Mouse (Mus musculus) liver, embryonic 12.5 days (tissue): ENCODE measurements around the gene Tspan11. TPM values are rescaled to one million over a fixed set of nuclear protein-coding genes. Genes with fewer than 3 reads are reported as not detected.

ENCODE experiments used
- ATAC-seq: fragments of 200-750 bp; cut with Nextera tagmentation; 2 replicates; pipeline ENCODE4 v1.8.0; 2017; ENCODE audit warnings: moderate number of reproducible peaks, mild to moderate bottlenecking, moderate library complexity
- H3K27ac ChIP-seq: fragments of 300-500 bp; sonication (generic); 2 replicates; pipeline ENCODE4 v1.5.1; 2016; ENCODE audit warnings: mild to moderate bottlenecking
- H3K27me3 ChIP-seq: fragments of 300-500 bp; sonication (generic); replicated peaks from 2 replicates; pipeline ENCODE4 v1.6.1; 2016; ENCODE audit warnings: mild to moderate bottlenecking, moderate library complexity
- H3K36me3 ChIP-seq: fragments of 300-500 bp; sonication (generic); 2 replicates; pipeline ENCODE4 v1.6.1; 2016; ENCODE audit warnings: mild to moderate bottlenecking, moderate library complexity
- H3K4me1 ChIP-seq: fragments of 300-500 bp; sonication (generic); 2 replicates; pipeline ENCODE4 v1.6.1; 2016
- H3K4me2 ChIP-seq: fragments of 300-500 bp; sonication (generic); 2 replicates; pipeline ENCODE4 v1.6.1; 2016; ENCODE audit warnings: mild to moderate bottlenecking, moderate library complexity
- H3K4me3 ChIP-seq: fragments of 300-500 bp; sonication (generic); 2 replicates; pipeline ENCODE4 v1.5.1; 2016; ENCODE audit warnings: mild to moderate bottlenecking, moderate library complexity
- H3K9ac ChIP-seq: fragments of 300-500 bp; sonication (generic); 2 replicates; pipeline ENCODE4 v1.6.1; 2016; ENCODE audit warnings: mild to moderate bottlenecking, moderate library complexity
- H3K9me3 ChIP-seq: fragments of 300-500 bp; sonication (generic); replicated peaks from 2 replicates; pipeline ENCODE4 v1.6.1; 2016; ENCODE audit warnings: mild to moderate bottlenecking, moderate library complexity
- WGBS: fragments of 180-500 bp; shearing (Covaris S2); methylation state at CpG from one replicate; pipeline ENCODE4 v1.1.7; 2016; ENCODE audit not compliant: insufficient replicate concordance; 5-methylcytosine and 5-hydroxymethylcytosine counted together
- polyA plus RNA-seq: library from polyadenylated mRNA; unstranded; fragments of >200 nt; fragmentation: Nextera tagmentation; extraction: Ambion mirVana; gene quantifications from 2 replicates; pipeline ENCODE4 v1.2.1, GENCODE M21; 2016

Tspan11 gene
- 0.43 and 1.5 TPM in 2 replicates for polyA plus RNA-seq

DNA sequence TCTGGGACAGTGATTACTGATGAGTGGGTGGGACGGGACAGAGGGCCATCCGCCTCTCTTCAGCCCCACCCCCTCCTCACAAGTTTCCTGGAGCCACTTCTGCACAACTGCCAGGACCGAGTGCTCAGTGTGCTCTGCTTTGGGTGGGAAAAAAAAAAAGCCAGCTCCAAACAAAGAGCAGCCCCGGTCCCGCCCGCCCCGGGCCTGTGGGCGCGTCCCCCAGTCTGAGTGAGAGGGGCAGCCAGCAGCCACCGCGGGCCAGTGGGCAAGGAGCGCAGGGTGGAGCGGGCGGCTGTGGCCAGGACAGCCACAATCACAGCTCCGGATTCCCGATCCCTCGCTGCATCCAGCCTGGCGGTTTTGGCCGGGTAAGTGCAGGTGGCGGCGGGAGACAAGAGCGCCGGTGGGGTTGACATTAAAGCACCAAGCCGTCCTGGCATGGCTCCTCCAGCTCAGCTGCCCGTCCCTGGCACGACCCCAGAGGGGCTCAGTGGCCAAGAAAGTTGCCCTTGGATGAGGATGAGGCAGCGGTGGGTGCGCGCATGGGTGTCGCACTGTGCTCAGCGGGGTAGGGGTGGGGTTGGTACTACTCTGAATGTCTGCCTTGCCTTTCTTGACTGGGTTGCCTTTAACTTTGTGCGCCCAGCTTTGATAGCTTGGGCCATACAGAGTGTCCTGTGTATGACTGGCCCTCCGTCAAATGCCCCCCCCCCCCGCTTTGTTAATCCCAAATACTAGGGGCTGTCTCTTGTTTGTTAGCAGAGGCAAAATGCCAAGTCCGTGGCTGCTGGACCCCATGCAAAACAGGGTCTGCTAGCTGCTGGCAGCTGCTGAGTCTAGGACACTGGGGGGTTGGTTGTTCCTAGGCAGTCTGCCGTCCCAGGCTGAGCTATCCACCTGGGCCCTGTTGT, at the start of gene Tspan11:
Gene Tspan11 (plus strand): TSS at position 79 of the 911 bp plus-strand sequence.
- peak within 1 kb of the TSS; percentile 58 for H3K4me2 ChIP-seq
- no peak within 1 kb of the TSS for H3K9ac ChIP-seq
- peak; percentile 10; the same call in 1 of the 2 replicates for ATAC-seq
- no peaks in the 10 kb centered on the region for H3K9me3 ChIP-seq
- H3K27ac ChIP-seq: no peak within 1 kb of the TSS
- no peaks in the 10 kb centered on the region; the same call in none of the 2 replicates for H3K4me1 ChIP-seq
- peak within 1 kb of the TSS; percentile 32 for H3K4me3 ChIP-seq
- 9% methylated on average over 36 of the region's 36 CpGs for WGBS
- H3K27me3 ChIP-seq: peaks cover 56% of the 10 kb centered on the region
- no peaks in the 10 kb centered on the region for H3K36me3 ChIP-seq

GRCm38 (mm10) chr6:127837910-127838309, 49.5 kb upstream of the Tspan11 start:
- no peak overlapping the region for H3K9ac ChIP-seq
- H3K27me3 ChIP-seq: no peaks in the 10 kb centered on the region
- H3K27ac ChIP-seq: no peak overlapping the region
- 75% methylated on average over 4 of the region's 4 CpGs for WGBS
- H3K4me2 ChIP-seq: no peak overlapping the region
- no peak for ATAC-seq
- H3K4me3 ChIP-seq: no peak overlapping the region
- no peaks in the 10 kb centered on the region for H3K4me1 ChIP-seq
- H3K36me3 ChIP-seq: no peaks in the 10 kb centered on the region
- no peaks in the 10 kb centered on the region for H3K9me3 ChIP-seq

DNA sequence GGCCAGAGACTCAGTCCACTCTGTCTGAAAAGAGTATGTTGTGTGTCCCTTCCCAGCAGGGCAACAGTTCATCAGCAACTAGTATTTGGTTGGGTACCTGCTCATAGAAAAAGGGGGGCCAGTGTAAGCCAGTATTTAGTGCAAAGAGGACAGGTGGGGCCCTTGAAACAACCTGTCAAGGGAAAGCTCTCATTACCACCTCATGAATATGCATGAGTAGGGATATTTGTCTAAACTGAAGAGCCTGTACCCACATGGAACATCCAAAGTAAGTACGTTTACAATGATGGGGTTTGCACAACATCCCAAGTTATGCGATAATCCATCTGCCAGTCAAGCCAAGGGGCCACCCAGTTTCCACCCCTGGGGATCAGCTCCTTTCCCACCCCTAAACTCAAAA, 47.9 kb upstream of the Tspan11 start:
- 73% methylated on average over 2 of the region's 2 CpGs for WGBS
- Histone ChIP-seq H3K9ac (no peak overlapping the region), H3K4me2 (no peak overlapping the region), H3K36me3 (no peaks in the 10 kb centered on the region), H3K4me1 (no peaks in the 10 kb centered on the region), H3K9me3 (no peaks in the 10 kb centered on the region), H3K27me3 (no peaks in the 10 kb centered on the region), H3K27ac (no peak overlapping the region), H3K4me3 (no peak overlapping the region)
- no peak for ATAC-seq

GRCm38 (mm10) chr6:127840171-127840570, 47.2 kb upstream of the Tspan11 start:
- H3K4me1 ChIP-seq: no peaks in the 10 kb centered on the region
- H3K4me3 ChIP-seq: no peak overlapping the region
- ATAC-seq: no peak
- H3K36me3 ChIP-seq: no peaks in the 10 kb centered on the region
- no peaks in the 10 kb centered on the region for H3K27me3 ChIP-seq
- no peak overlapping the region for H3K9ac ChIP-seq
- H3K27ac ChIP-seq: no peak overlapping the region
- 76% methylated on average over 7 of the region's 7 CpGs for WGBS
- no peak overlapping the region for H3K4me2 ChIP-seq
- H3K9me3 ChIP-seq: no peaks in the 10 kb centered on the region

- H3K27ac ChIP-seq: no peak overlapping the region
- H3K9me3 ChIP-seq: no peaks in the 10 kb centered on the region
- no peak overlapping the region for H3K9ac ChIP-seq
- no peak overlapping the region for H3K4me2 ChIP-seq
- ATAC-seq: no peak
- H3K27me3 ChIP-seq: no peaks in the 10 kb centered on the region
- H3K4me1 ChIP-seq: no peaks in the 10 kb centered on the region
- H3K36me3 ChIP-seq: no peaks in the 10 kb centered on the region
- 46% methylated on average over 7 of the region's 7 CpGs for WGBS
- no peak overlapping the region for H3K4me3 ChIP-seq
Measured at GRCm38 (mm10) chr6:127841326-127841725, 46.1 kb upstream of the Tspan11 start.

DNA sequence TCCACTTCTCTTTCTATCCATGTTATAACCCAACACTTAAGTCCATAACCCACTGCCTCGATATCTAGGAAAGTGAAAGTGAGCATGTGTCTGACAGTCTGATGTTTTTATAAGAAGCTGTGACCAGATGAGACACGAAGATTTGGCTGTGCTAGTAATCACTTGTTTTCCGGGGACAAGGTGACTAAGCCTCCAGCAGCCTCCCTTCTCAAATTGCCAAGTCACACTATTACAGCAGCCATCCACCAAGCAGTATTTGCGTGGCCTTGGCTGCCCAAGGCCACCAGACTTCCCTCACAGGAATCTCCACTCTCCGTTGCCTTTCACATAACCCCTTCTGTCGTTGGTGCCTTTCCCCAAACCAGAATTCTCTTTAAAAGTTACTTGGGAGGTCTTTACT, 40.9 kb upstream of the Tspan11 start:
- Histone ChIP-seq H3K27me3 (no peaks in the 10 kb centered on the region), H3K9me3 (no peaks in the 10 kb centered on the region), H3K4me3 (no peak overlapping the region), H3K27ac (no peak overlapping the region), H3K4me2 (no peak overlapping the region), H3K9ac (no peak overlapping the region), H3K36me3 (no peaks in the 10 kb centered on the region), H3K4me1 (no peaks in the 10 kb centered on the region)
- 63% methylated on average over 6 of the region's 6 CpGs for WGBS
- ATAC-seq: no peak

DNA sequence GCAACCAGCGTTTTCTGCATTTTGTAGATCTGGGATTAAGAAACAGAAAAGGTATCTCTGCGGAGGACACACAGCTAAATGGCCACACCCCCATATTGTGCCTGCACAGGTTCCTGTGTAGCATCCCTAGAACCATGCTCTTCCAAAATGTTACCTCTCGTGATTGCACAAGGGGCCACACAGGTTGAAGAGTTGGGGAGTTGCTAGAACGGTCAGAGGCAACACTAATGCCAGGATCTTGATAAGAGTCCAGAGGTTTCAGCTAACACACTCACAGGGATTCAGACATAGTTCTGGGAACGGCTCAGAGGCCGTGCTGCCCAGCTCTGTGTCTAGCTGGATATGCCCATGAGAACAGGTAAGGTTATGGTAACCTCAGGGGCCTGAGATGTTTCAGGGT, 37.9 kb upstream of the Tspan11 start:
- H3K4me3 ChIP-seq: no peak overlapping the region
- H3K27me3 ChIP-seq: no peaks in the 10 kb centered on the region
- no peak overlapping the region for H3K27ac ChIP-seq
- no peaks in the 10 kb centered on the region for H3K36me3 ChIP-seq
- no peaks in the 10 kb centered on the region for H3K4me1 ChIP-seq
- no peak for ATAC-seq
- no peak overlapping the region for H3K9ac ChIP-seq
- H3K9me3 ChIP-seq: no peaks in the 10 kb centered on the region
- 65% methylated on average over 6 of the region's 6 CpGs for WGBS
- no peak overlapping the region for H3K4me2 ChIP-seq

DNA sequence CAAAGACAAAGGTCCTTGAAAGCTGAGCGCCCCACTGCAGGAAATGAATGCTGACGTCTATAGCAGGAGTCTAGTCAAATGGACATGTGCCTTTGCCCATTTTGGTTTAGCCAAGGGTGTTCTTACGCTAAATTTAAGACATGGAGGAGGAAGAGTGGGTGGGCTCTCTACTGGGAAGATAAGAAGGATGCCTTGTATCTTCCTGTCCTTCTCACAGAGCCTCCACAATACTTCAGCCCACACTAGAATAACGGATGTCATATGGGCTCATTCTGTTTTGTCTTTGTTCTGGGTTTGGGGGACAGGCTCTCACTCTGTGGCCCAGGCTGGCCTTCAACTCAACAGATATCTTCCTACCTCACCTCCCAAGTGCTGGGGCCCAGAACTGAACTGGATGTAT, 35.8 kb upstream of the Tspan11 start:
- Histone ChIP-seq H3K27ac (no peak overlapping the region), H3K27me3 (no peaks in the 10 kb centered on the region), H3K36me3 (no peaks in the 10 kb centered on the region), H3K4me3 (no peak overlapping the region), H3K4me2 (no peak overlapping the region), H3K9ac (no peak overlapping the region), H3K9me3 (no peaks in the 10 kb centered on the region), H3K4me1 (no peaks in the 10 kb centered on the region)
- WGBS: 54% methylated on average over 4 of the region's 4 CpGs
- ATAC-seq: no peak

DNA sequence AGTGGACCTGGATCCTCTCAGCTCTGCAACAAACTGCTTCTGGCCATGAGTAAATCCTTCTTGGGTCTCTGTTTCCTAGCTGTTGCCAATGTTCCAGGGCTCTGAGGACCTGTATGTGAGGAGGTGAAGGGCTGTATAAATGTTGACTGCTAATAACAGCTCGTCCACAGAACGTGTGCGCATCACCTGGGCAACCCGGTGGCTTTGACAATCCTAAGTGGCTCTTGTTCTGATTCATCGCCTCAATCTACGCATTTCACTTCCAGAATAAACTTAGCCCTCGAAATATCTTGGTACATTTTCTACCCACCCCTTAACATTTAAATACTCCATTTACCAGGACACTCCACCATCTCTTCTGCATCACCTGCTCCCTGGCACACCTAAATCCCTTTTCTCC, 34.1 kb upstream of the Tspan11 start:
- H3K36me3 ChIP-seq: no peaks in the 10 kb centered on the region
- 80% methylated on average over 7 of the region's 7 CpGs for WGBS
- H3K4me1 ChIP-seq: no peaks in the 10 kb centered on the region
- no peak overlapping the region for H3K27ac ChIP-seq
- no peak for ATAC-seq
- H3K27me3 ChIP-seq: no peaks in the 10 kb centered on the region
- no peaks in the 10 kb centered on the region for H3K9me3 ChIP-seq
- no peak overlapping the region for H3K4me2 ChIP-seq
- H3K9ac ChIP-seq: no peak overlapping the region
- H3K4me3 ChIP-seq: no peak overlapping the region

DNA sequence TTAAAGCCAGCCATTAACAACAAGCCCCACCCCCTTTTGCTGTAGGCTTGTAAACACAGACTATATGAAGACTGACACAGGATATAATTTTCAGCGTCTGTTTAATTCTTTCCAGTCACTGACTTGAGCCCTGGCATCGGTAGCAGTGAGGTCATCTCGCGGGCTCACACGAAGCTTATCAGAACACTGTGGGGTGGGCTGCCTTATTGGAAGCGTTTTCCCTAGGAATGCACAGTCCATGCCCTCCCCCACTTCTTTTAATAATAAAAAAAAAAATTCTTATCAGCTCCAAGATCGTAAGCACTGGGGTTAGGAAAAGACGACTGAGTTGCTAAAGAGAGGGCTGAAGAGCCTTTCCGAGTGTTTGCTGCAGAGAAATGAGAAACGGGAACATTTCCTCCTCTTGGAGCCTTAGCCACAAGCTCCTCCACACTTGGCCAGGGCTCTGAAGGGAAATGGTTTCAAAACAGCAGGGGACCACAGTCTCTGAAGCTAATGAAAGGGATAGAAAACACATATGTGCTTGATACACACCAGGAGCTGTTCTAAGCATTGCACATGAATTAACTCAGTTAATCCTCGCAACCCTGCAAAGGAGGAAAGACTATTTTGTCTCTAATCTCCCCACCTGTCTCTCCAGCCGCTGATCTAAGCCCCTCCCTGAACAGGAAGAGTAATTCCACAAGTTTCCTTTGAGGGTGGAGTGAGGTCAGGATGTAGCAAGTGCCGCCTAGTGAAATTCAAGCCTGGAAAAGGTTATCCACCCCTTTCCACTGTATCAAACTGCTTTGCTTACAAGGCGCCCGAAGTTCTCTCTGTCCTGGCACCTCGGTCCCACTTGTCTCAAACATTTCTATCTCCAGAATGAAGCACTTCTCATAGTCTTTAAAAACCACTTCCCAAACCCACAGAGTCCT, 33.4 kb upstream of the Tspan11 start:
- Histone ChIP-seq H3K4me3 (no peak overlapping the region), H3K27me3 (no peaks in the 10 kb centered on the region), H3K9me3 (no peaks in the 10 kb centered on the region), H3K4me2 (no peak overlapping the region; the same call in 1 of the 2 replicates), H3K36me3 (no peaks in the 10 kb centered on the region), H3K27ac (no peak overlapping the region), H3K9ac (no peak overlapping the region), H3K4me1 (no peaks in the 10 kb centered on the region)
- 17% methylated on average over 16 of the region's 16 CpGs for WGBS
- ATAC-seq: no peak

GRCm38 (mm10) chr6:127854688-127855013, 32.7 kb upstream of the Tspan11 start:
- ATAC-seq: no peak
- Histone ChIP-seq H3K36me3 (no peaks in the 10 kb centered on the region), H3K4me1 (no peaks in the 10 kb centered on the region), H3K9ac (no peak overlapping the region), H3K4me3 (no peak overlapping the region), H3K27ac (no peak overlapping the region), H3K9me3 (no peaks in the 10 kb centered on the region), H3K4me2 (no peak overlapping the region), H3K27me3 (no peaks in the 10 kb centered on the region)
- 66% methylated on average over 2 of the region's 2 CpGs for WGBS

DNA sequence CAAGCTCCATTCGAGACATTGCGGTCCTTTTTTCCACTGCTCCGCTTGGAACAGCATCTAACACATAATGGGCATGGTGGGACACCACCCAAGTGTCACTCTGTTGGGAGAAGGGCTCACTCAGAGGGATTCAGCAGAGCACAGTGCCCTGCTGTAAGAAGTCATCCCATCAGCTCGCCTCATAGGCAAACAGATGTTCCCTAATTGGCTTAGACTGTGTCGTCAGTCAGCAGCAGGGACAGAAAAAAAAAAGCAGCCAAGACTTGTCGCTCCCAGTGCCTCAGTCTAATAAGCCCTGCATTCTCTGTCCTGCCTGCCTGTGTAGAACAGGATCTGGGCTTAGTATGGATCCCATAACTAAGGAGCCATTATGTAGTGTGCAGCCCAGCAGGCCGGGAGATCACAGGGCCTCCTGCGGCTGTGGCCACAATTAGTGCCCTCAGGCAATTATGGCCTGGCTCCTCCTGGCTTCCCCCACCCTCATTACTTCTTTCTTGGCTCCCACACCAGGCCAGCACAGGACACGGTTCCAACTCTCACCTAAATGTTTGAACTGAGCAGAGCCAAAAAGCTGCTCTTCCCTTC, 31.6 kb upstream of the Tspan11 start:
- Histone ChIP-seq H3K4me1 (no peaks in the 10 kb centered on the region), H3K4me2 (no peak overlapping the region), H3K36me3 (no peaks in the 10 kb centered on the region), H3K27ac (no peak overlapping the region), H3K9ac (no peak overlapping the region), H3K27me3 (no peaks in the 10 kb centered on the region), H3K9me3 (no peaks in the 10 kb centered on the region), H3K4me3 (no peak overlapping the region)
- ATAC-seq: no peak
- 58% methylated on average over 9 of the region's 9 CpGs for WGBS
